Mouse (Mus musculus) small intestine, adult 2 months (tissue): Measurements from ENCODE around the gene Crbn. TPM values are rescaled to one million over a fixed set of nuclear protein-coding genes. Genes with fewer than 3 reads are reported as not detected.

Source experiments
- H3K27ac ChIP-seq: fragments of 200-500 bp; 2 replicates; pipeline ENCODE4 v1.5.1; 2012; ENCODE audit warnings: low read depth, low read length, control low read depth, inconsistent platforms; ENCODE audit not compliant: insufficient read depth
- H3K27me3 ChIP-seq: fragments of 200-500 bp; 2 replicates; pipeline ENCODE4 v1.6.1; 2012; ENCODE audit warnings: mild to moderate bottlenecking, moderate library complexity, low read length, inconsistent platforms; ENCODE audit not compliant: control insufficient read depth, insufficient read depth
- H3K36me3 ChIP-seq: fragments of 200-500 bp; 2 replicates; pipeline ENCODE4 v1.6.1; 2012; ENCODE audit warnings: mild to moderate bottlenecking, low read length, control low read depth, inconsistent platforms; ENCODE audit not compliant: control insufficient read depth, insufficient read depth
- H3K4me1 ChIP-seq: fragments of 200-500 bp; 2 replicates; pipeline ENCODE4 v1.6.1; 2012; ENCODE audit warnings: low read length, inconsistent platforms, mixed read lengths; ENCODE audit not compliant: control insufficient read depth, insufficient read depth, insufficient read length
- H3K4me3 ChIP-seq: fragments of 200-500 bp; 2 replicates; pipeline ENCODE4 v1.5.1; 2012; ENCODE audit warnings: low read depth, mild to moderate bottlenecking, control low read depth, inconsistent platforms, low read length, moderate library complexity
- CTCF ChIP-seq: fragments of 200-500 bp; IDR thresholded peaks from 2 replicates; pipeline ENCODE4 v1.5.1; 2012; ENCODE audit warnings: low read depth, mild to moderate bottlenecking, control low read depth, inconsistent platforms, low read length, moderate library complexity, mixed read lengths; ENCODE audit not compliant: insufficient replicate concordance, insufficient read length; ENCODE audit errors: extremely low read depth
- POLR2A ChIP-seq: fragments of 200-500 bp; IDR thresholded peaks from 2 replicates; pipeline ENCODE4 v1.6.1; 2012; ENCODE audit warnings: low read depth, mild to moderate bottlenecking, control low read depth, inconsistent platforms, low read length, moderate library complexity
- WGBS: fragments of 180-500 bp; shearing (Covaris S2); methylation state at CpG from one replicate; pipeline ENCODE4 v1.1.7; 2018; 5-methylcytosine and 5-hydroxymethylcytosine counted together
- polyA plus RNA-seq: library from polyadenylated mRNA; depleted of rRNA; stranded (reverse); fragments of >200 nt; gene quantifications from 2 replicates; pipeline ENCODE4 v1.2.3, GENCODE M21; 2012

Gene Crbn
- polyA plus RNA-seq, 1 experiment, result 3.8 TPM

DNA sequence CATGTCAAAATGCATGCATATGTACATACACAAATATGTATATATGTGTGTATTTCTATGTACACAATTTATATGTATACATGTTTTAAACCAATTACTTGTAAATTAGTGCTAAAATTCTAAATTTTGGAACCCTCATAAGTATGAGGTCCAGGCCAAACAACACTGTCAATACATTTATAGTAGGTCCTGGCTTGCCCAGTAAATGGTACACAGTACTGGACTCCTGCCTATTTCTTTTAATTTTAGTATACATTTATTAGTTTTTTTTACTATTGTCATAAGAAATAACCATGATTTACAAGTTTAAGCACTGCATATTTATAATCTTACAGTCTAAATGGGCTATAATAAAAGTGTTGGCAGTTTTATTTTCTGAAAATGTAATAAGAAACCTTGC lies 19.4 kb upstream of the Crbn start:
- no peaks in the 10 kb centered on the region for H3K27me3 ChIP-seq
- no peaks in the 10 kb centered on the region for H3K36me3 ChIP-seq
- no peak overlapping the region for H3K27ac ChIP-seq
- H3K4me1 ChIP-seq, result no peaks in the 10 kb centered on the region
- no peak overlapping the region for H3K4me3 ChIP-seq
- TF ChIP-seq CTCF (no peak), POLR2A (no peak)

GRCm38 (mm10) chr6:106810686-106811085 lies 10.8 kb upstream of the Crbn start:
- Histone ChIP-seq H3K4me1 (no peaks in the 10 kb centered on the region), H3K4me3 (no peak overlapping the region), H3K27me3 (no peaks in the 10 kb centered on the region), H3K36me3 (no peaks in the 10 kb centered on the region), H3K27ac (no peak overlapping the region)
- TF ChIP-seq POLR2A (no peak), CTCF (no peak)
- WGBS, result 88% methylated on average over 3 of the region's 3 CpGs

- Histone ChIP-seq H3K36me3 (no peaks in the 10 kb centered on the region), H3K4me1 (no peaks in the 10 kb centered on the region), H3K4me3 (no peak overlapping the region), H3K27me3 (no peaks in the 10 kb centered on the region), H3K27ac (no peak overlapping the region)
- 55% methylated on average over 2 of the region's 2 CpGs for WGBS
- no peak for TF ChIP-seq CTCF
- no peak for TF ChIP-seq POLR2A
Measured at GRCm38 (mm10) chr6:106809161-106809560, 9.3 kb upstream of the Crbn start.

DNA sequence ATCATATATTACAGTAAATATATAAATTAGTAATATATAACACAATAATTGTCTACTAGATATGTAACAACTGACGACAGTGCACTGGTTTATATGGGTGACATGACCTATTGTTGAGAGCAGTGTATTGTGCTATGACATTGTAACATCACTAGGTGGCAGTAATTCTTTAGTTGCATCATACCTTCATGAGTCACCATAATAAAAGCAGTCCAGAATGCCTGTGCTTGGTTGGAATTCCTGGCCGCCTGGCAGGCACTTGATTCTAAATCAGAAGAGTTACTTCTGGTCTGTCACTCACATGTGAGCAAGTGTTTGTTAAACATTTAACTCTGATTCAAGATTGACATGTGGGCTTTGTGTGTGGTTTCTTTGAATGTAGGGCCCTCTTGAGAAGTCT lies 5.0 kb upstream of the Crbn start:
- WGBS, result 18% methylated on average over 2 of the region's 2 CpGs
- no peaks in the 10 kb centered on the region for H3K4me1 ChIP-seq
- no peaks in the 10 kb centered on the region for H3K36me3 ChIP-seq
- no peak overlapping the region for H3K4me3 ChIP-seq
- TF ChIP-seq CTCF (no peak), POLR2A (no peak)
- H3K27me3 ChIP-seq, result no peaks in the 10 kb centered on the region
- no peak overlapping the region for H3K27ac ChIP-seq

DNA sequence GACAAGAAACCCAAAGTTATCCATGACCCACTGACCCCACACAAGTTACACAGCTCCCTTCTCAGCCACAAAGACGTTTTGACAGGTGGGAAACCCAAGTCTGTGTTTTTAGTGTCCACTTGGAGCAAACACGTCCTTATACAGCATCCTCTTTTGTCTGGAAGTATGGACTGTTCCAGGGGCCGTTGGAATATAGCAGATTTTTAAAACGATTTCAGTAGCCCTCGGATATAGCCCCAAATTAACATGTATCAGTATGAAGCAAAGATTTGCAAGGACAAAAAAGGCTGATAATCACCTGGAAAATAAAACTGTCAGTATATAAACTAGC lies 315 bp upstream of the Crbn start:
- Histone ChIP-seq H3K27ac (no peak overlapping the region), H3K36me3 (peaks cover 3% of the 10 kb centered on the region), H3K27me3 (no peaks in the 10 kb centered on the region), H3K4me3 (no peak overlapping the region), H3K4me1 (peaks cover 6% of the 10 kb centered on the region; the same call in 1 of the 2 replicates)
- 45% methylated on average over 5 of the region's 5 CpGs for WGBS
- TF ChIP-seq POLR2A (no peak), CTCF (no peak)

DNA sequence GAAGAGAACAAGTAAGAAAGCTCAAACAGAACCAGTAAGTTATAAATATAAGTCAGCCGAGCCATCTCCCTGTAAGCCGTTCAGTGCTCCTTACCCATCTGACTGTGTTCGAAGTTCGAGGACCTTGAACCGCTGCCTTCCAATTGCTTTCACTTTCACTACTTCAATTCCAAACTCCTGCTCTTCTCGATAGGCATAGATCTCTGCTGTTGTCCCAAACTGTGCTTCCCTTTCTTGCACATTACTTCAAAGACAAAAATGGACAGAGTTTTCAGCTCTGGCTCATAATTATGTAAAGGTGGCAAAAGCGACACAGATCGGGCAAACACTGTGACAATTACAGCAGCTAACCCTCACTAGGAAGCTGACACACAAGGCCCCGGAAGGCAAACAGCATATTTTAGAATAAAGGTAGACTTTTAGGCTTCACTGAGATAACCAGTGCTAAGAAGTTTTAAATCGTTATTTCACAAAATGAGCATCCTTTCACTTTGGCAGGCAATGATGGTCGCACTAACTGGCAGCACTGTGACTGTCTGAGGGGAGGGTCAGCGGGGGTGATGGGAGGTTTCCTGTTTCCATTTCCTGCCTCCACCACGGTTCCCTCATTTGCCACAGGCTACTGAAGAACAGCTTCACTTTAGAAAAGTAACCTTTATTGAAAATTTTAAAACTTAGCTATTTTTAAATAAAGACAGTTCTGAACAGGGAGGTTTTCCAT lies 5.6 kb downstream of the Crbn start:
- H3K27ac ChIP-seq, result peak overlapping the region; percentile 58
- TF ChIP-seq CTCF, result no peak
- no peak for TF ChIP-seq POLR2A
- H3K36me3 ChIP-seq, result peaks cover 23% of the 10 kb centered on the region
- H3K27me3 ChIP-seq, result no peaks in the 10 kb centered on the region
- 50% methylated on average over 13 of the region's 13 CpGs for whole genome bisulfite sequencing
- H3K4me1 ChIP-seq, result peaks cover 10% of the 10 kb centered on the region
- H3K4me3 ChIP-seq, result 0 out of 2 replicates have a peak overlapping the region, but pooled peaks have one; percentile 1

- Histone ChIP-seq H3K27me3 (no peaks in the 10 kb centered on the region), H3K4me3 (0 out of 2 replicates have a peak overlapping the region, but pooled peaks have one; percentile 1), H3K36me3 (peaks cover 27% of the 10 kb centered on the region), H3K27ac (peak overlapping the region; percentile 58), H3K4me1 (peaks cover 7% of the 10 kb centered on the region)
- TF ChIP-seq POLR2A, result no peak
- 80% methylated on average over 10 of the region's 10 CpGs for WGBS
Measured at GRCm38 (mm10) chr6:106793621-106794020, 6.3 kb downstream of the Crbn start.
